Mouse (Mus musculus): ENCODE measurements around the gene Klhl7. TPM values are rescaled to one million over a fixed set of nuclear protein-coding genes. Genes with fewer than 3 reads are reported as not detected.
A peak's percentile ranks its signal among the peaks of the same experiment; 100 is the strongest.

Klhl7 gene
- polyA plus RNA-seq, 1 experiment, result 0.26 TPM

GRCm38 (mm10) chr5:24156774-24157173 is 56.4 kb downstream of the Klhl7 start:
- H3K4me3 ChIP-seq (replicated peaks), result no peak overlapping the region
- no peak for TF ChIP-seq GATA1 (IDR thresholded peaks at IDR 0.05; ENCODE audit: borderline replicate concordance, low read length)
- no peak for TF ChIP-seq FLI1 (IDR thresholded peaks at IDR 0.05; ENCODE audit: low read length)
- no peaks in the 10 kb centered on the region for H3K27me3 ChIP-seq (replicated peaks)
- H3K9me3 ChIP-seq, result no peaks in the 10 kb centered on the region
- H3K36me3 ChIP-seq (replicated peaks; ENCODE audit: low read length), result peaks cover 20% of the 10 kb centered on the region
- H3K4me1 ChIP-seq, result peaks cover 6% of the 10 kb centered on the region; the same call in 1 of the 2 replicates

- Histone ChIP-seq H3K9me3 (no peaks in the 10 kb centered on the region), H3K4me3 (replicated peaks) (peak within 1 kb of the TSS; percentile 95), H3K4me1 (peaks cover 10% of the 10 kb centered on the region), H3K27me3 (replicated peaks) (no peaks in the 10 kb centered on the region), H3K36me3 (replicated peaks; ENCODE audit: low read length) (peaks cover 24% of the 10 kb centered on the region)
- TF ChIP-seq GATA1 (IDR thresholded peaks at IDR 0.05; ENCODE audit: borderline replicate concordance, low read length) (no peak), FLI1 (IDR thresholded peaks at IDR 0.05; ENCODE audit: low read length) (no peak)
These were observed 64.5 kb downstream of the Klhl7 start, which contains the start of gene Nupl2 for GRCm38 (mm10) chr5:24164789-24165445. Gene Nupl2, plus strand, starts transcription at chr5:24164963.

DNA sequence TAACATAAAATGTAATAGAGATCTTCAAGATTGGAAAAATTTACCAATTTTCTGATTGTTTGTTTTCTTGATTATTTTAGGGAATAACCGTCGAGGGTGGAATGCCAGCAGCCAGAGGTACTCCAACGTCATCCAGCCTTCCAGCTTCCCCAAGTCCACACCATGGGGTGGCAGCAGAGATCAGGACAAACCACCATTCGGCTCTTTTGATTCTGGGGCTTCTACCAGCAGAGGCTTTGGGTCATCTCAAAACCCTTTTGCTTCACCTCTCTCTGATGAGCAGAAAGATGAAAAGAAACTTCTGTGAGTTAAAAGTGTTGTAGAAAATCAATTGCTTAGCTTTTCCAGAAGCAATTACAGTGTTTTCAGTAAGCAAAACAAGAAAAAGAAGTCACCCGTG is 66.9 kb downstream of the Klhl7 start:
- peaks cover 10% of the 10 kb centered on the region for H3K4me1 ChIP-seq

GRCm38 (mm10) chr5:24169881-24170280 is 69.5 kb downstream of the Klhl7 start:
- Histone ChIP-seq H3K27me3 (replicated peaks) (no peaks in the 10 kb centered on the region), H3K36me3 (replicated peaks; ENCODE audit: low read length) (peaks cover 61% of the 10 kb centered on the region), H3K9me3 (no peaks in the 10 kb centered on the region), H3K4me3 (replicated peaks) (no peak overlapping the region), H3K4me1 (peaks cover 7% of the 10 kb centered on the region)
- no peak for TF ChIP-seq FLI1 (IDR thresholded peaks at IDR 0.05; ENCODE audit: low read length)
- TF ChIP-seq GATA1 (IDR thresholded peaks at IDR 0.05; ENCODE audit: borderline replicate concordance, low read length), result no peak

More for the DNA sequence above, 66.9 kb downstream of the Klhl7 start:
- Histone ChIP-seq H3K27me3 (replicated peaks) (no peaks in the 10 kb centered on the region), H3K36me3 (replicated peaks; ENCODE audit: low read length) (peaks cover 42% of the 10 kb centered on the region), H3K4me3 (replicated peaks) (no peak overlapping the region), H3K9me3 (no peaks in the 10 kb centered on the region)
- TF ChIP-seq FLI1 (IDR thresholded peaks at IDR 0.05; ENCODE audit: low read length), result no peak
- no peak for TF ChIP-seq GATA1 (IDR thresholded peaks at IDR 0.05; ENCODE audit: borderline replicate concordance, low read length)

DNA sequence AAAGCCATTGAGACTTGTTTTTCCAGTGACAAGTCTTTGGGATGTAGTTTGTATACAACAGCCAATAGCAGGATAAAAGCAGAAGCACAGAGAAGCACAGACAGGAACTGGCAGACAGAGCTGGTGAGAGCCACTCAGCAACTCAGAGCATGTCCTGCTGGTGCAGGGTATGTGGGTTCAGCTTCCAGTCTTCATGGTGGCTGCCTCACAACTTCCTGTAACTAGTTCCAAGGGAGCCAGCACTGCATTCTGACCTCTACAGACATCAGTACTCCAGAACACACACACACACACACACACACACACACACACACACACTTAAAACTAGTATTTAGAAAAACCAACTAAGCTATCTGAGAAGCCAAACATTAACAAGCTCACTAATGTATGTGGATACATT is 71.7 kb downstream of the Klhl7 start:
- no peak overlapping the region for H3K4me3 ChIP-seq (replicated peaks)
- H3K4me1 ChIP-seq, result no peaks in the 10 kb centered on the region
- H3K27me3 ChIP-seq (replicated peaks), result no peaks in the 10 kb centered on the region
- no peak for TF ChIP-seq FLI1 (IDR thresholded peaks at IDR 0.05; ENCODE audit: low read length)
- TF ChIP-seq GATA1 (IDR thresholded peaks at IDR 0.05; ENCODE audit: borderline replicate concordance, low read length), result no peak
- H3K9me3 ChIP-seq, result no peaks in the 10 kb centered on the region
- peaks cover 81% of the 10 kb centered on the region for H3K36me3 ChIP-seq (replicated peaks; ENCODE audit: low read length)

DNA sequence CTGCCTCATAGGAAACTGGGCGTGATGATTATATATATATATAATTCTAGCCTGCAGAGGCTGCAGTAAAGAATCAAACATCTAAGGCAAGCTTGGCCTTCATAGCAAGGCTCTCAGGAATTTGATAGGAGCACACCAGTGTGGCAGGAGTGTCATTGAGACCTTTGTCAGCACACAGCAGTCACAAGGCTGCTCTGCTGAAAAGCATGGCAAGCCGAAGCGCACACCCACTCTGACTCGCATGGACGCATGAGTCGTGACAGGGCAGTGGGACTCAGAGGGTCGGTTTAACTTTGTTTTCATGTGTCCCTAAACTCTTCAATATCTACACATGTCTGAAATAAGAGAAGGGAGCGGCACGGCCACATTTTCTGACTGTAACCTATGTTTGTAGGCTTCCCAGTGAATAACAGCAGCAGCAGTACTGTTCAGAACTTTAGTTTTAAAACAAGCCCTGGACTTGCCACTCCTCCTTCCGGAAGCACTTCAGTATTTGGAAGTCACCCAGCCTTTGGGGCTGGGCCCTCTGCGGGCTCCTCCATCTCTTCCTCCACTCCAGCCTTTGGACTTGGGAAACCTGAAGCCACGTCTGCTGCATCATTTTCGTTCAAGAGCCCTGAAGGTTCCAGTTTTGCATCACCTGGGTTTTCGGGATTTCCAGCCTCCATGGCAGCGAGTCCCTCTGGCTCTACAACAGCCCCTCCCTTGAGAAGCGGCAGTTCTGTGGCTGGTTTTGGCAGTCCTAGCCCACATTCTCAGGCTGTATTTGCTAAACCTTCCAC is 81.3 kb downstream of the Klhl7 start:
- no peaks in the 10 kb centered on the region for H3K4me1 ChIP-seq
- peaks cover 11% of the 10 kb centered on the region for H3K9me3 ChIP-seq
- H3K4me3 ChIP-seq (replicated peaks), result no peak overlapping the region
- H3K27me3 ChIP-seq (replicated peaks), result no peaks in the 10 kb centered on the region
- TF ChIP-seq GATA1 (IDR thresholded peaks at IDR 0.05; ENCODE audit: borderline replicate concordance, low read length), result no peak
- no peak for TF ChIP-seq FLI1 (IDR thresholded peaks at IDR 0.05; ENCODE audit: low read length)
- peaks cover 70% of the 10 kb centered on the region for H3K36me3 ChIP-seq (replicated peaks; ENCODE audit: low read length)

DNA sequence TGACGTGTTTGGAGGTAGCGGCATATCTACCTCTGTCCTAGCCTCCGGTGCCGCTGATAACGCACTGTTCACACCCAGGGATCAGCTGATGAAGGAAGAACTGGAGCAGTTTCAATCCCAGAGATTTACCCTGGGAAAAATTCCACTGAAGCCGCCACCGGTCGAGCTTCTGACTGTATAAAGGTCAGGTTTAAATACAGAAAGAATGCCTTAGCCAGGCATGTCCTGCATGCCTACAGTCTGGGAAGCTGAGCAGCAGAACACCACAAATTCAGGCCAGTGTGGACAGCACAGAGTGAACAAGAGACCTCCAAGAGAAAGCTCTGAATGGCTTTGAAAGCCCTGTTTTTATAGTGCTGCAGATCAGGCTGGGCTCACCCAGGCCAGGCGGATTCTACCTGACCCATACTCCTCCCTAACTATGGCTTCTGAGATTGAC is 81.9 kb downstream of the Klhl7 start:
- H3K36me3 ChIP-seq (replicated peaks; ENCODE audit: low read length), result peaks cover 64% of the 10 kb centered on the region
- H3K9me3 ChIP-seq, result peaks cover 16% of the 10 kb centered on the region
- peaks cover 2% of the 10 kb centered on the region for H3K27me3 ChIP-seq (replicated peaks)
- no peaks in the 10 kb centered on the region for H3K4me1 ChIP-seq
- H3K4me3 ChIP-seq (replicated peaks), result no peak overlapping the region
- TF ChIP-seq FLI1 (IDR thresholded peaks at IDR 0.05; ENCODE audit: low read length) (no peak), GATA1 (IDR thresholded peaks at IDR 0.05; ENCODE audit: borderline replicate concordance, low read length) (no peak)

- H3K9me3 ChIP-seq, result peaks cover 20% of the 10 kb centered on the region
- peaks cover 2% of the 10 kb centered on the region for H3K27me3 ChIP-seq (replicated peaks)
- no peaks in the 10 kb centered on the region for H3K4me1 ChIP-seq
- TF ChIP-seq GATA1 (IDR thresholded peaks at IDR 0.05; ENCODE audit: borderline replicate concordance, low read length), result no peak
- no peak overlapping the region for H3K4me3 ChIP-seq (replicated peaks)
- H3K36me3 ChIP-seq (replicated peaks; ENCODE audit: low read length), result peaks cover 56% of the 10 kb centered on the region
These were observed 82.7 kb downstream of the Klhl7 start for GRCm38 (mm10) chr5:24183096-24183495.

GRCm38 (mm10) chr5:24184011-24184410 is 83.6 kb downstream of the Klhl7 start:
- no peak overlapping the region for H3K4me3 ChIP-seq (replicated peaks)
- H3K27me3 ChIP-seq (replicated peaks), result peaks cover 2% of the 10 kb centered on the region
- peaks cover 50% of the 10 kb centered on the region for H3K36me3 ChIP-seq (replicated peaks; ENCODE audit: low read length)
- no peaks in the 10 kb centered on the region for H3K4me1 ChIP-seq
- TF ChIP-seq GATA1 (IDR thresholded peaks at IDR 0.05; ENCODE audit: borderline replicate concordance, low read length) (no peak), FLI1 (IDR thresholded peaks at IDR 0.05; ENCODE audit: low read length) (no peak)
- H3K9me3 ChIP-seq, result peaks cover 20% of the 10 kb centered on the region

DNA sequence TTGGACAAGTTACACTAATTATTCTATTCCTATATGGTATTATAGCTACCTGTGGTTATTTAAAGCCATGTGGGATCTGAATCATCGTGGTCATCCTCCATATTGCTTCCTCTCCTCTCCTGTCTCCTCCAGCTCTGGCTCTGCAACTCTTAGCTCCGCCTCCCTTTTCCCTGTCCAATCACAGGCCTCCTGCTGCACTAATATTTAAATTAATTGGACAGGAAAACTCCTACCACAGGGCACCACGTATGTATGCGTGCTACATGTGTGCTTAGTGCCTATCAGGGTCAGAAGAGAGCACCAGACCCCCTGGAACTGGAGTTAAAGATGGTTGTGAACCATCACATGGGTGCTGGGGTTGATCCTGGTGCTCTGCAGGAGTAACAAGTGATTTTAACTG is 88.1 kb downstream of the Klhl7 start:
- no peak overlapping the region for H3K4me3 ChIP-seq (replicated peaks)
- peaks cover 30% of the 10 kb centered on the region for H3K9me3 ChIP-seq
- no peaks in the 10 kb centered on the region; the same call in 1 of the 2 replicates for H3K4me1 ChIP-seq
- H3K27me3 ChIP-seq (replicated peaks), result peaks cover 7% of the 10 kb centered on the region
- H3K36me3 ChIP-seq (replicated peaks; ENCODE audit: low read length), result peaks cover 13% of the 10 kb centered on the region
- TF ChIP-seq GATA1 (IDR thresholded peaks at IDR 0.05; ENCODE audit: borderline replicate concordance, low read length) (no peak), FLI1 (IDR thresholded peaks at IDR 0.05; ENCODE audit: low read length) (no peak)
